Mouse (Mus musculus) ES-Bruce4 (cell line): ENCODE data around the gene Capzb.

Source experiments
- CTCF ChIP-seq: IDR thresholded peaks from one replicate; pipeline ENCODE4 v1.8.1; 2011; ENCODE audit warnings: low read depth, low read length
- EP300 ChIP-seq: IDR thresholded peaks from 2 replicates; pipeline ENCODE4 v1.6.1; 2011; ENCODE audit warnings: low read depth, low read length; ENCODE audit not compliant: insufficient read depth
- POLR2A ChIP-seq: IDR thresholded peaks from one replicate; pipeline ENCODE4 v1.8.1; 2011; ENCODE audit warnings: low read length; ENCODE audit not compliant: insufficient read depth

DNA sequence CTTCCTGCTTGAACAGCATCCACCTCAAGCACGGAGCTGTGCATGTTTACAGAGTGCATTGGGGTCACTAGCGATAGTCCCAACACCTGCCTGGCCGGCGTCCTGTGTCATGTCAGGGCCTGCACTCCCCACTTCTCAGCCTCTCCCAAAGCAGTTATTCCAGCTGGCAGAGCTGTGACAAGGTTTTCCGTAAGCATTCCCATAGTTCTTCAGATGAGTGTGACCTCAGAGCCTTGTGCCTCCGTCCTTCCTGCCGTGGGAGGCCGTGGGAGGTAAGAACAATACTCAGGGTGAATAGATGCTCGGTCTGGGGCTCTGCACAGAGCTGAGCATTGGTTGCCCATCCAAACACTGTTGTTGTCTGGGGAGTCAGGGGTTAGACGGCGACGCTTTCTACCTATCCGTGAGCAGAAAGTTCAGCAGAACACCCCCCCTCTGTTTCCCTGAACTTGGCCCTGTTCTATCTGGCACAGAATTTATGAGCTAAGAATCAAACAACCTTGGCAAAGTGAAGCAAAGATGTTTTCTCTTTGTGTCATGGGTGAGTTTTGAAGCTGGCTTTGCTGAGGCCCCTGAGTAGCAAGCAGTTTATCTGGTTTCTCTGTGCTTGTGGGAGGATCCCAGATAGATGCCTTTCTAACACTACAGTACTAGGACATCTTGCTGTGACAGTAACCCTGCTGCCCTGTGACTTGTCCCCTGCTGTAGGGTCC is 34.0 kb downstream of the Capzb start:
- TF ChIP-seq CTCF (no peak), POLR2A (no peak), EP300 (no peak)
